Mouse (Mus musculus): ENCODE data around the gene B4galt2. TPM values are rescaled to one million over a fixed set of nuclear protein-coding genes. Genes with fewer than 3 reads are reported as not detected.

B4galt2 gene
- polyA plus RNA-seq, 1 experiment from 2014 or later: 10.5 TPM

DNA sequence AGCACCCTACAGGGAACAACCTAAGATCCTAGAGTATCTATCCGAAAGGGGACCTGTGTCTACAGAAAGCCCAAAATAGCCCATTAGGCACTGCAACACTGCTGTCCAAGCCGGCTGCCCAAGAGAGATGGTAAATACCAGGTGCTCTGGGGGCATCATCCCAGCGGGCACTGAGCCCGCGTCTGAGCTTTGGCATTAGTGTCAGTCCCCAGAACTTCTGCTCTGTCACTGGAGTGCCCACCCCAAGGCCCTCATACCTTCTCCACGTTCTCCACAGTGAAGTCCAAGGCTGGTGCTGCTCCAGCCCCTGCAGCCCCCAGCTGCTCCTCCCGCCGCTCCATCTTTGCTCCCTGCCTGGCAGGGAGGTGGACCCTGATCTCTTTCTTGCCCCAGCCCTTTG lies 30.7 kb upstream of the B4galt2 start:
- DNase-seq (ENCODE audit: low spot score) (no peak), ATAC-seq (replicated peaks; ENCODE audit: low FRiP score) (peak; percentile 2; the same call in 1 of the 2 replicates)
- no peaks in the 10 kb centered on the region for H3K9me3 ChIP-seq (ENCODE audit: control insufficient read depth, low read length)
- H3K4me1 ChIP-seq (replicated peaks; ENCODE audit: control insufficient read depth, insufficient read depth, low read length): peaks cover 32% of the 10 kb centered on the region
- no peak overlapping the region for H3K27ac ChIP-seq (ENCODE audit: low read depth, low read length)
- H3K4me2 ChIP-seq: peak overlapping the region; percentile 99
- H3K9ac ChIP-seq (ENCODE audit: low read depth, low read length): peak overlapping the region; percentile 81
- H3K27me3 ChIP-seq (replicated peaks; ENCODE audit: control insufficient read depth, insufficient read depth, low read length): no peaks in the 10 kb centered on the region
- 19% methylated on average over 8 of the region's 8 CpGs for WGBS
- peak overlapping the region; percentile 86 for H3K4me3 ChIP-seq (ENCODE audit: low read depth, low read length)
- H3K36me3 ChIP-seq (ENCODE audit: control insufficient read depth, insufficient read depth, low read length): peaks cover 15% of the 10 kb centered on the region; the same call in 1 of the 2 replicates

DNA sequence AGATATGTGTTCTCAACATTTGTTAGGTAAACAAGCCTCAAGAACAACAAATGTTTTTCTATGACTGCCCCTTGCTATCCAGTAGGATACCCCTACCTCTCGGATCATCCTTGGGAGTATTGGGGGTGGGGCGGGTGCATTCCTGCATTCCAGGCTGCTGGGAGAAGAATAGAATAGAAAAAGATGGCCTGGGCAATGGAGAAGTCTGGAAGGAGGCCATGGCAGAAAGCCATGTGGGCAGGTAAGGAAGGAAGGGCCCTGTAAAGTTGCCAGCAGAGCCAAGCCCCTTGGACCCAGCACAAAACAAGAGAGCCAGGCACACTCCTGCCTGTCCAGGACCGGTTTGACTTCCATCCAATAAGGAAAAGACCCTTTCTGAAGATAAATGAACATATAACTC lies 30.1 kb upstream of the B4galt2 start:
- Histone ChIP-seq H3K27ac (ENCODE audit: low read depth, low read length) (no peak overlapping the region), H3K4me1 (replicated peaks; ENCODE audit: control insufficient read depth, insufficient read depth, low read length) (peaks cover 32% of the 10 kb centered on the region)

DNA sequence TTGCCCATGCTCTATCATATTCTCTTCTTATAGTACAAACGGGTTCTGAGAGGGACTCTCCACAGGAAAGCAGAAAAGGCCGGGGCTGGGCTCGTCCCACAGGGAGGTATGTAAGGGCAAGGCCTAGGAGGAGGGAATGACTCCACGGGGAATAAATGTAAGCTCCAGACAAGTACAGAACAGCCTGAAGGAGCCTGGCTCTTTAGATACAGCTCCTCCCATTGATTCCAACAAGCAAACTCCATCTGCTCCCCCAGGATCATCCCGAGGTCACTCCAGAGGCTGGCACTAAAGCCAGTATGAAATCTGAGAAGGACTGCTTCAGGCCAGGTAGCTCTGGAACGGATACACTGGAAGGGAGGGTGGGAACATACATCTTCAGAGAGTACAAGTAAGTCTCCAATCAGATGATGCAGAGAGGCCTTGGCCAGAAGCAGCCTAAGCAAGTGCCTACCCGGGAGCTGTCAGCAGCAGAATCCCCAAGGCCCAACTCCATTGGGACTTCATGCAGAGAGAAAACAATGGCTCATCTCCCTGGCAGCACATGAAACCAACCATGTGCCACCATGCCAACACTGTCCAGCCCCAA lies 29.5 kb upstream of the B4galt2 start:
- DNase-seq (ENCODE audit: low spot score) (no peak), ATAC-seq (replicated peaks; ENCODE audit: low FRiP score) (no peak)
- 71% methylated on average over 7 of the region's 7 CpGs for WGBS
- H3K9me3 ChIP-seq (ENCODE audit: control insufficient read depth, low read length): no peaks in the 10 kb centered on the region
- no peak overlapping the region for H3K4me3 ChIP-seq (ENCODE audit: low read depth, low read length)
- peak overlapping the region; percentile 99 for H3K4me2 ChIP-seq
- no peak overlapping the region for H3K9ac ChIP-seq (ENCODE audit: low read depth, low read length)
- no peak overlapping the region for H3K27ac ChIP-seq (ENCODE audit: low read depth, low read length)
- no peaks in the 10 kb centered on the region for H3K27me3 ChIP-seq (replicated peaks; ENCODE audit: control insufficient read depth, insufficient read depth, low read length)
- peaks cover 29% of the 10 kb centered on the region for H3K4me1 ChIP-seq (replicated peaks; ENCODE audit: control insufficient read depth, insufficient read depth, low read length)
- H3K36me3 ChIP-seq (ENCODE audit: control insufficient read depth, insufficient read depth, low read length): peaks cover 17% of the 10 kb centered on the region; the same call in 1 of the 2 replicates

More for the DNA sequence above, 30.1 kb upstream of the B4galt2 start:
- Histone ChIP-seq H3K36me3 (ENCODE audit: control insufficient read depth, insufficient read depth, low read length) (peaks cover 17% of the 10 kb centered on the region; the same call in 1 of the 2 replicates), H3K4me2 (peak overlapping the region; percentile 99), H3K4me3 (ENCODE audit: low read depth, low read length) (peak overlapping the region; percentile 86), H3K27me3 (replicated peaks; ENCODE audit: control insufficient read depth, insufficient read depth, low read length) (no peaks in the 10 kb centered on the region), H3K9ac (ENCODE audit: low read depth, low read length) (peak overlapping the region; percentile 81; the same call in 1 of the 2 replicates), H3K9me3 (ENCODE audit: control insufficient read depth, low read length) (no peaks in the 10 kb centered on the region)
- ATAC-seq (replicated peaks; ENCODE audit: low FRiP score): no peak
- 61% methylated on average over 3 of the region's 3 CpGs for WGBS
- no peak for DNase-seq (ENCODE audit: low spot score)

DNA sequence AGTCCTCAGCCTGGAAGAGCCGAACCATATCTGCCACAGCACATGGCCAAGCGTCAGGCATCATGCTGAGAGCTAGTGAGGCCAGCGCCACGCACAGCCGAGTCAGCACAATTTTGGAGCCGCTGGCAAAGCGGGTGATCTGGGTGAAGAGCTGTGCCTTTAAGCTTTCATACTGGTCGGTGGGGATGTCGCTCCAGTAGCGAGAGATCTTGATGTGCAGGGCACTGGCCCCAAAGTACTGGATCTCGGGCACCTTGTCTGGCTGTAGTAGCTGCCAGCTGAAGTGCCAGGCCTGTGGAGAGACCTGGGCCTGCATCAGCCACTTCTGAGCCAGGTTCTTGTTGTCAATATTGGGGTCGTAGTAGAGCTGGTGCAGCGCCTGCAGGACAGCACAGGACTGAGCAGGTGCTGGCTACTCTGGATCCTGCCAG lies 28.9 kb upstream of the B4galt2 start:
- DNase-seq (ENCODE audit: low spot score): no peak
- 92% methylated on average over 13 of the region's 13 CpGs for WGBS
- peaks cover 24% of the 10 kb centered on the region for H3K4me1 ChIP-seq (replicated peaks; ENCODE audit: control insufficient read depth, insufficient read depth, low read length)

DNA sequence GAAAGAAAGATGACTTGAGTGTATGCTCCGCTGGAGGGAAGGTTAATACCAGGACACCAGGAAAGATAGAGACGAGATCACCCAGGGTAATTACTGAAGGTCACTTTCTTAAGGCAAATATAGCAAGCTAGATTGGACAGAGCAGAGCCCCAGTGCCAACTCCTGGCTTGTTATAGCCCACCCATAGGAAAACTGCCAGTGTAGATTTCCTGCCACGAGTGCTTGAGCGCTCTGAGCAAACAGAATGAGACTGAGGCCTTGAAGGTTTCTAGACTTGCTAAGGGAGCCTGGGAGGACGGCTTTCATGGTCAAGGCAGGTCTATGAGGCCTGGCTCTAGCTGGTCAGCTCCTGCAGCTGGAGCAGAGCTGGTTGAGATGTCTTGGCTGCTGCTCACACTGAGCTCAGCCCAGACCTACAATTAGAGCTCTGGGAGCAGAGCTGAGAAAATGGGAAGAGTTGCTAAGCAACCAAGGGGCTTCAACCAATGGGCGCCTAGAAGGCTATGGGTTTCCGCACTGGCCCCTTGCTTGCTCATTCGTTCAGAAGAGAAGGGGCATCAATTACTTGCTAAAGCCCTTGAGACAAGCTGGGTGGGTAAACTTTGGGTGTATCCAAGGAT lies 25.7 kb upstream of the B4galt2 start:
- H3K4me3 ChIP-seq (ENCODE audit: low read depth, low read length): no peak overlapping the region
- WGBS: 84% methylated on average over 8 of the region's 8 CpGs
- no peak overlapping the region for H3K27ac ChIP-seq (ENCODE audit: low read depth, low read length)
- H3K36me3 ChIP-seq (ENCODE audit: control insufficient read depth, insufficient read depth, low read length): peaks cover 32% of the 10 kb centered on the region; the same call in 1 of the 2 replicates
- H3K4me1 ChIP-seq (replicated peaks; ENCODE audit: control insufficient read depth, insufficient read depth, low read length): peaks cover 12% of the 10 kb centered on the region
- H3K9me3 ChIP-seq (ENCODE audit: control insufficient read depth, low read length): no peaks in the 10 kb centered on the region
- H3K4me2 ChIP-seq: no peak overlapping the region
- DNase-seq (ENCODE audit: low spot score): no peak
- H3K27me3 ChIP-seq (replicated peaks; ENCODE audit: control insufficient read depth, insufficient read depth, low read length): no peaks in the 10 kb centered on the region
- H3K9ac ChIP-seq (ENCODE audit: low read depth, low read length): no peak overlapping the region; the same call in 1 of the 2 replicates
- no peak; the same call in 1 of the 2 replicates for ATAC-seq (replicated peaks; ENCODE audit: low FRiP score)

More for the DNA sequence above, 28.9 kb upstream of the B4galt2 start:
- peaks cover 17% of the 10 kb centered on the region; the same call in 1 of the 2 replicates for H3K36me3 ChIP-seq (ENCODE audit: control insufficient read depth, insufficient read depth, low read length)
- H3K9ac ChIP-seq (ENCODE audit: low read depth, low read length): no peak overlapping the region
- no peak overlapping the region for H3K4me2 ChIP-seq
- no peaks in the 10 kb centered on the region for H3K9me3 ChIP-seq (ENCODE audit: control insufficient read depth, low read length)
- no peaks in the 10 kb centered on the region for H3K27me3 ChIP-seq (replicated peaks; ENCODE audit: control insufficient read depth, insufficient read depth, low read length)
- H3K27ac ChIP-seq (ENCODE audit: low read depth, low read length): no peak overlapping the region
- H3K4me3 ChIP-seq (ENCODE audit: low read depth, low read length): no peak overlapping the region
- no peak for ATAC-seq (replicated peaks; ENCODE audit: low FRiP score)

DNA sequence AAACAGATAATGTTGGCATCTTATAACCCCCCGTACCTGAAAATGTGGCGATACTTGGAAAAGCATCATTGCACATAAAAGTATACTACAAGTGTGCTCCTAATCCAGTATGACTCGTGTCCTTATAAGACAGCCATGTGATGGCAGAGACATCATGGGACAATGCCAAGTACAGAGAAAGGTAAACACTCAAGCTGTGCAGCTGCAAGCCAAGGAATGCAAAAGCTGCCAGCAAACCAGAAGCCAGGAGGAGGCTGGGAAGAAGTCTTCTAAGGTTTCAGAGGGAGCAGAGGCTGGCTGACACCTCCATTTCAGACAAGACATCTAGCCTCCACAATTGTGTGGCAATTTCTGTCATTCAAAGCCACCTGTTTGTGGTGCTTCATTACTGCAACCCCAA lies 22.9 kb upstream of the B4galt2 start:
- no peak overlapping the region for H3K27ac ChIP-seq (ENCODE audit: low read depth, low read length)
- WGBS: 88% methylated on average over 3 of the region's 3 CpGs
- H3K9me3 ChIP-seq (ENCODE audit: control insufficient read depth, low read length): no peaks in the 10 kb centered on the region
- H3K4me3 ChIP-seq (ENCODE audit: low read depth, low read length): no peak overlapping the region
- H3K27me3 ChIP-seq (replicated peaks; ENCODE audit: control insufficient read depth, insufficient read depth, low read length): no peaks in the 10 kb centered on the region
- no peak for ATAC-seq (replicated peaks; ENCODE audit: low FRiP score)
- peaks cover 41% of the 10 kb centered on the region for H3K36me3 ChIP-seq (ENCODE audit: control insufficient read depth, insufficient read depth, low read length)
- DNase-seq (ENCODE audit: low spot score): no peak
- no peak overlapping the region for H3K4me2 ChIP-seq
- H3K9ac ChIP-seq (ENCODE audit: low read depth, low read length): no peak overlapping the region
- H3K4me1 ChIP-seq (replicated peaks; ENCODE audit: control insufficient read depth, insufficient read depth, low read length): no peaks in the 10 kb centered on the region; the same call in 1 of the 2 replicates

DNA sequence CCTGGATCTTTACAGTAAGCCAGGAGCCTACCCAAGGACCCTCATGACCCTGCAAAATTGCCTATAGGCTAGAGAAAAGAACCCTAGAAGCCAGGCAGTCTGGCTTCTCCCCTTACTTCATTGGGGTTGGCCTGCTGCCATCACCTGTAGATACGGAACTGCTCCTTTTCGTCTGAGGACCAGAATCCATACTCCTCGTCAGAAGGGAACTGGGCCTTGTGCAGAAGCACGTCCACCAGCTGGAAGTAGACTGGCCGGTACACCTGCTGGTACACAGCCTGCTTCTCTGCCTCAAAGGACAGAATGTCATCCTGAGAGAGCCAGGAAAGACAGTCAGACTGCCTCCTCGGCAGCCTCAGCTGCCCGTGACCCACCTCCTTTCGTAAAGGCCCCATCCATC lies 21.5 kb upstream of the B4galt2 start:
- Histone ChIP-seq H3K27ac (ENCODE audit: low read depth, low read length) (no peak overlapping the region), H3K9me3 (ENCODE audit: control insufficient read depth, low read length) (no peaks in the 10 kb centered on the region), H3K4me2 (no peak overlapping the region), H3K27me3 (replicated peaks; ENCODE audit: control insufficient read depth, insufficient read depth, low read length) (no peaks in the 10 kb centered on the region), H3K4me1 (replicated peaks; ENCODE audit: control insufficient read depth, insufficient read depth, low read length) (no peaks in the 10 kb centered on the region), H3K9ac (ENCODE audit: low read depth, low read length) (no peak overlapping the region), H3K36me3 (ENCODE audit: control insufficient read depth, insufficient read depth, low read length) (peaks cover 45% of the 10 kb centered on the region), H3K4me3 (ENCODE audit: low read depth, low read length) (no peak overlapping the region)
- 92% methylated on average over 8 of the region's 8 CpGs for WGBS
- DNase-seq (ENCODE audit: low spot score): no peak
- no peak for ATAC-seq (replicated peaks; ENCODE audit: low FRiP score)

DNA sequence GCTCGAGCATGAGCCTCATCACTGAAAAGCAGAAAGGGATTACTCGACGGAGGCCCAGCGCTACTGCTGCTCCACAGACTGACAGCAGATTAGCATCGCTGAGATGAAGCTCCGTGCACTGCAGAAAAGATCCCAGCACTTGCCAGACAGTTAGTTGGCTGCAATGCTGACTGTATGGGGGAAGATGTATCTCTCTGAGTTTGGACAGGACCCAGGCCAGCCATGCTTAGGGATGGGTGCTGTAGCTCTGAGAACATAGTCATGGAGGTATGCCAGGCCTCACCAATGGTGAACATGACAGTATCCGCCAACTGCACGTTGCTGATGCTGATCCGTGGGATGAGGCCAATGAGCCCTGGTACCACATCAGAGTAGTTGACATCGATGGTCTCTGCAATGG lies 20.8 kb upstream of the B4galt2 start:
- DNase-seq (ENCODE audit: low spot score): no peak
- Histone ChIP-seq H3K4me2 (no peak overlapping the region), H3K9ac (ENCODE audit: low read depth, low read length) (no peak overlapping the region), H3K4me3 (ENCODE audit: low read depth, low read length) (no peak overlapping the region), H3K4me1 (replicated peaks; ENCODE audit: control insufficient read depth, insufficient read depth, low read length) (no peaks in the 10 kb centered on the region), H3K27me3 (replicated peaks; ENCODE audit: control insufficient read depth, insufficient read depth, low read length) (no peaks in the 10 kb centered on the region), H3K36me3 (ENCODE audit: control insufficient read depth, insufficient read depth, low read length) (peaks cover 49% of the 10 kb centered on the region), H3K27ac (ENCODE audit: low read depth, low read length) (no peak overlapping the region), H3K9me3 (ENCODE audit: control insufficient read depth, low read length) (no peaks in the 10 kb centered on the region)
- 90% methylated on average over 10 of the region's 10 CpGs for WGBS
- no peak for ATAC-seq (replicated peaks; ENCODE audit: low FRiP score)

DNA sequence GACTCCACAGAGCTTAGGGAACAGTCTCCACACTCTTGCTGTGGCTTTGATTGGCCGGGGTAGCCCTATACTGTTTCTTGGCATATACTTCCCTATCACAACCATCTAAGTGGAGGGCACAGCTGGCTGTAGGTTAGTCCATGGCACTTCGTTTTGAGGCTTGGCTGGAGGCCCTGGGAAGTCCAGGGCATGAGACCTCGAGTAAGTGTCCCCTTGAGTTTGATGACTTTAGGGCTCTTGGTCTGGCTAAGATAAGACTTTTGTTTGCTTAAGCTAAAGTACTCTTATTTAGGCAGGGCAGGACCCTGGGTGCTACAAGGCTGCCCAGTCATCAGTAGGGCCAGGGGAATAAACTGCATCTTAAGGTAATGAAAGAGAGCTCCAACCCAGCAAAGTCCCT lies 14.8 kb upstream of the B4galt2 start:
- no peaks in the 10 kb centered on the region for H3K9me3 ChIP-seq (ENCODE audit: control insufficient read depth, low read length)
- ATAC-seq (replicated peaks; ENCODE audit: low FRiP score): no peak
- WGBS: 71% methylated on average over 3 of the region's 3 CpGs
- no peaks in the 10 kb centered on the region for H3K27me3 ChIP-seq (replicated peaks; ENCODE audit: control insufficient read depth, insufficient read depth, low read length)
- peaks cover 29% of the 10 kb centered on the region for H3K36me3 ChIP-seq (ENCODE audit: control insufficient read depth, insufficient read depth, low read length)
- H3K4me2 ChIP-seq: no peak overlapping the region
- no peak for DNase-seq (ENCODE audit: low spot score)
- H3K9ac ChIP-seq (ENCODE audit: low read depth, low read length): no peak overlapping the region
- no peaks in the 10 kb centered on the region for H3K4me1 ChIP-seq (replicated peaks; ENCODE audit: control insufficient read depth, insufficient read depth, low read length)
- H3K27ac ChIP-seq (ENCODE audit: low read depth, low read length): no peak overlapping the region
- no peak overlapping the region for H3K4me3 ChIP-seq (ENCODE audit: low read depth, low read length)
